Mouse (Mus musculus) telencephalon, adult 2 months (tissue): Measurements from ENCODE around the gene Stat3.
A peak's percentile ranks its signal among the peaks of the same experiment; 100 is the strongest.

Experiments
- DNase-seq: peaks from one replicate; pipeline ENCODE4 v3.0.0-alpha.2; 2011; ENCODE audit warnings: low read depth, low spot score

Stat3 gene

GRCm38 (mm10) chr11:100891256-100892123 is 47.9 kb downstream of the Stat3 start:
- DNase-seq = no peak

- no peak for DNase-seq
These were observed 48.9 kb downstream of the Stat3 start for GRCm38 (mm10) chr11:100890481-100890880.

- DNase-seq = no peak
These were observed 51.0 kb downstream of the Stat3 start for GRCm38 (mm10) chr11:100888348-100888820.

- no peak for DNase-seq
These were observed 51.6 kb downstream of the Stat3 start for GRCm38 (mm10) chr11:100887764-100888163.

- no peak for DNase-seq
These were observed 52.1 kb downstream of the Stat3 start for GRCm38 (mm10) chr11:100887236-100887635.

GRCm38 (mm10) chr11:100886188-100886740 is 53.1 kb downstream of the Stat3 start:
- no peak for DNase-seq

GRCm38 (mm10) chr11:100885472-100885871 is 53.9 kb downstream of the Stat3 start:
- DNase-seq = no peak

GRCm38 (mm10) chr11:100883640-100884039 is 55.7 kb downstream of the Stat3 start:
- DNase-seq = no peak

- no peak for DNase-seq
These were observed 59.8 kb downstream of the Stat3 start for GRCm38 (mm10) chr11:100879321-100880078.

GRCm38 (mm10) chr11:100875761-100876160 is 63.6 kb downstream of the Stat3 start:
- no peak for DNase-seq

GRCm38 (mm10) chr11:100870968-100871350 is 68.4 kb downstream of the Stat3 start:
- DNase-seq = no peak

- peak; percentile 50 for DNase-seq
These were observed 68.9 kb downstream of the Stat3 start for GRCm38 (mm10) chr11:100870256-100870967.

GRCm38 (mm10) chr11:100865618-100866017 is 73.7 kb downstream of the Stat3 start:
- DNase-seq = no peak

- no peak for DNase-seq
These were observed 76.2 kb downstream of the Stat3 start for GRCm38 (mm10) chr11:100863141-100863540.

- DNase-seq = no peak
These were observed 77.5 kb downstream of the Stat3 start for GRCm38 (mm10) chr11:100861836-100862235.

GRCm38 (mm10) chr11:100861335-100861734 is 78.0 kb downstream of the Stat3 start:
- no peak for DNase-seq

- no peak for DNase-seq
These were observed 78.9 kb downstream of the Stat3 start for GRCm38 (mm10) chr11:100860198-100861048.

- DNase-seq = no peak
These were observed 79.7 kb downstream of the Stat3 start for GRCm38 (mm10) chr11:100859579-100860075.

- DNase-seq = no peak
These were observed 80.3 kb downstream of the Stat3 start, which contains the start of gene Stat5a for GRCm38 (mm10) chr11:100858935-100859578. Gene Stat5a (plus strand): TSS chr11:100859351.

GRCm38 (mm10) chr11:100857960-100858359 is 81.4 kb downstream of the Stat3 start:
- DNase-seq = no peak
